Mouse (Mus musculus) CH12.LX (cell line): ENCODE measurements around the gene Heatr5b.

Experiments used
- CTCF ChIP-seq, 2 experiments: IDR thresholded peaks in 1 of 2; conservative IDR thresholded peaks in 1 of 2; 2 replicates each; pipeline ENCODE4 v1.5.1; 2011 to 2012; ENCODE audit warnings: low read depth in 2 of 2, low read length in 2 of 2, improper control_type of control experiment in 1 of 2, inconsistent platforms in 1 of 2, mild to moderate bottlenecking in 1 of 2, moderate library complexity in 1 of 2
- EP300 ChIP-seq: IDR thresholded peaks from 2 replicates; pipeline ENCODE4 v1.6.1; 2011; ENCODE audit warnings: low read length, improper control_type of control experiment
- MYC ChIP-seq: IDR thresholded peaks from 2 replicates; pipeline ENCODE4 v1.6.1; 2011; ENCODE audit warnings: low read depth, mild to moderate bottlenecking, improper control_type of control experiment, low read length
- NRF1 ChIP-seq: IDR thresholded peaks from 2 replicates; pipeline ENCODE4 v1.6.1; 2014; ENCODE audit warnings: low read depth, mild to moderate bottlenecking, inconsistent platforms, low read length, improper control_type of control experiment, moderate library complexity
- POLR2A ChIP-seq: IDR thresholded peaks from 2 replicates; pipeline ENCODE4 v1.6.1; 2011; ENCODE audit warnings: low read depth, mild to moderate bottlenecking, improper control_type of control experiment, low read length
- SMC3 ChIP-seq: IDR thresholded peaks from 2 replicates; pipeline ENCODE4 v1.6.1; 2011; ENCODE audit warnings: low read depth, low read length, improper control_type of control experiment
- TBP ChIP-seq: conservative IDR thresholded peaks from 2 replicates; pipeline ENCODE4 v1.6.1; 2011; ENCODE audit warnings: low read depth, low read length, improper control_type of control experiment
- USF1 ChIP-seq: IDR thresholded peaks from 2 replicates; pipeline ENCODE4 v1.6.1; 2014; ENCODE audit warnings: low read depth, mild to moderate bottlenecking, inconsistent platforms, low read length, improper control_type of control experiment
- USF2 ChIP-seq: conservative IDR thresholded peaks from 2 replicates; pipeline ENCODE4 v1.6.1; 2011; ENCODE audit warnings: low read depth, low read length, improper control_type of control experiment
- ZNF384 ChIP-seq: IDR thresholded peaks from 2 replicates; pipeline ENCODE4 v1.6.1; 2012; ENCODE audit warnings: low read depth, low read length, improper control_type of control experiment, inconsistent platforms

DNA sequence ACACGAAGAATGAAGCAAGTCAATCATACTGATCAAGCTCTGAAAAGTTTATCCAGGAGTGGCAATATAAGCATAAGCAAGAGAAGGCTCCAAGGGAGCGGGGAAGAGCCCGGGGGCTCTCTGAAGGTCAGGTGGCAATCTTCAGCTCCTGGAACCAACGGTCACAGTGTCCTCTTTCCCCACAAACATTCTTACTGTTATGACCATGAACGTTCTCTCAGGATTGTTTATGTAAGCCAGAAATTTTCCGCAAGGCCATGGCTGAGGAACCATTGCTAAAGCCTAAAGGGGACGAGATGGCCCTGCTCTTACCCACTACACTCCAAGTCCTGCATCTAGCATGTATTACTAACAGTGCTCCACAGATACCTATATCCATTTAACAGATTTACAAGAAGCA is 113.5 kb downstream of the Heatr5b start:
- TF ChIP-seq POLR2A (no peak), CTCF (conservative IDR thresholded peaks at IDR 0.05 in 1 of 2, IDR thresholded peaks at IDR 0.05 in 1 of 2; ENCODE audit: low read depth in 2 of 2, low read length in 2 of 2) (no peak), SMC3 (no peak), USF2 (no peak), NRF1 (no peak), USF1 (no peak), TBP (no peak), EP300 (no peak), MYC (no peak), ZNF384 (no peak)
